Mouse (Mus musculus): ENCODE measurements around the gene Sdsl. TPM values are rescaled to one million over a fixed set of nuclear protein-coding genes. Genes with fewer than 3 reads are reported as not detected.

The Sdsl gene
- polyA plus RNA-seq, 1 experiment from 2014 or later = 8.2 TPM

DNA sequence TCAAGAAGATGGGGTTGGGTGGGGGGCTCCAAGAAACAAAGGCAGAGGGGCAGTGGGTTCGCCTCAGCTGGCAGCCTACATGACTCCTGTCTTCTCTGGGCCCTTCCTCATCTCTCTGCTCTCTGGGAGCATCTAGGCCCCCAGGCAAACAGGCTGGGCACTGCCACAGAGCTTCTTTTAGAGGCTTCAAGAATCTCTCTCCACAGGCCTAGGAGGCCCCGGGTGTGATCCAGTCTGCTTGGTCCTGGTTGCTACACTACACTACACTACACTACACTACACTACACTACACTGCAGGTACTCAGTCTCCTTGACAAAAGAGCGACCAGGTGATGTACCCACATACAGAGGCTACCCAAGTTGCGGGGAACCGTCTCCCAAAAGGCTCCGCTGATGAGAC is 42.9 kb downstream of the Sdsl start:
- H3K36me3 ChIP-seq (ENCODE audit: control insufficient read depth, insufficient read depth) = no peaks in the 10 kb centered on the region
- no peak overlapping the region for H3K27ac ChIP-seq (ENCODE audit: low read length)
- 4% methylated on average over 6 of the region's 6 CpGs for WGBS (ENCODE audit: insufficient replicate concordance)
- no peak for ATAC-seq (ENCODE audit: low read depth)
- no peak overlapping the region for H3K4me2 ChIP-seq (ENCODE audit: low read depth, low read length)
- H3K4me1 ChIP-seq (ENCODE audit: control insufficient read depth, low read depth, low read length) = no peaks in the 10 kb centered on the region
- H3K4me3 ChIP-seq (ENCODE audit: low read depth, low read length) = no peak overlapping the region
- no peaks in the 10 kb centered on the region for H3K9me3 ChIP-seq (replicated peaks; ENCODE audit: control insufficient read depth, low read length)
- H3K27me3 ChIP-seq (ENCODE audit: control insufficient read depth, insufficient read depth, low read depth, low read length) = peaks cover 96% of the 10 kb centered on the region
- no peak overlapping the region for H3K9ac ChIP-seq (ENCODE audit: low read depth, low read length)

GRCm38 (mm10) chr5:120428990-120429389 is 43.6 kb downstream of the Sdsl start:
- ATAC-seq (ENCODE audit: low read depth) = no peak
- Histone ChIP-seq H3K27ac (ENCODE audit: low read length) (no peak overlapping the region), H3K4me2 (ENCODE audit: low read depth, low read length) (no peak overlapping the region), H3K4me1 (ENCODE audit: control insufficient read depth, low read depth, low read length) (no peaks in the 10 kb centered on the region), H3K9me3 (replicated peaks; ENCODE audit: control insufficient read depth, low read length) (no peaks in the 10 kb centered on the region), H3K27me3 (ENCODE audit: control insufficient read depth, insufficient read depth, low read depth, low read length) (peaks cover 96% of the 10 kb centered on the region), H3K9ac (ENCODE audit: low read depth, low read length) (no peak overlapping the region), H3K36me3 (ENCODE audit: control insufficient read depth, insufficient read depth) (no peaks in the 10 kb centered on the region), H3K4me3 (ENCODE audit: low read depth, low read length) (no peak overlapping the region)
- WGBS (ENCODE audit: insufficient replicate concordance) = 4% methylated on average over 5 of the region's 6 CpGs

DNA sequence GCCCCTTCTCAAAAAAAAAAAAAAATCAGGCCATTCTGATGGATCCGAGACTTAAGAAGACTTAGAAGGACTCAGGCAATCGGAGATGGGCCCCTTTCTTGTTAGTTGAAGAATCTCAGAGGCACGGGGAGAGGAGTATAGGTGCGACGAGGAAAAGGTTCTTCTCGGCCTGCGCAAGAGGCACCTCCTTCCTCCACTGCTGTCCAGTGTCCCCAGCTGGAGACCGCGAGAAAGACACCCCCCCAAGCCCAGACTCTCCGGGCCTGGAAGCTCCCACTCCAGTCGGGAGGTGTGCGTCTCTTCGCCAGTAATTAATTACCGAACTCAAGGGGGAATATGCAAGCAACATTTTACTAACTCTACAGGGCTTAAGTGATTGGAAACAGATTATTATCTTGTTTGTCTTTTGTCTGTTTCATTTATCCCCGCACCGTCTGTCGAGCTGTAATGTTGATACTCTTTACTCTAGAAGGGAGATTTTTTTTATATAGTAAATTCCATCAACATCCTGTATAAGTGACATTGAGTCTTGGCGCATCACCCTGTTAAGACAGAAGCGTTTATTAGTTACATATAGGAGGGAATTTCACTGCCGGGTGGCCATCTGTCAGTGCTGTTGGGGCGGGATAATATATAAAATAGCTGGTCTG is 44.3 kb downstream of the Sdsl start:
- Histone ChIP-seq H3K4me1 (ENCODE audit: control insufficient read depth, low read depth, low read length) (no peaks in the 10 kb centered on the region), H3K4me2 (ENCODE audit: low read depth, low read length) (no peak overlapping the region), H3K4me3 (ENCODE audit: low read depth, low read length) (no peak overlapping the region), H3K9ac (ENCODE audit: low read depth, low read length) (no peak overlapping the region), H3K27ac (ENCODE audit: low read length) (no peak overlapping the region), H3K9me3 (replicated peaks; ENCODE audit: control insufficient read depth, low read length) (no peaks in the 10 kb centered on the region), H3K36me3 (ENCODE audit: control insufficient read depth, insufficient read depth) (no peaks in the 10 kb centered on the region), H3K27me3 (ENCODE audit: control insufficient read depth, insufficient read depth, low read depth, low read length) (peaks cover 95% of the 10 kb centered on the region)
- 3% methylated on average over 21 of the region's 21 CpGs for WGBS (ENCODE audit: insufficient replicate concordance)
- no peak for ATAC-seq (ENCODE audit: low read depth)

DNA sequence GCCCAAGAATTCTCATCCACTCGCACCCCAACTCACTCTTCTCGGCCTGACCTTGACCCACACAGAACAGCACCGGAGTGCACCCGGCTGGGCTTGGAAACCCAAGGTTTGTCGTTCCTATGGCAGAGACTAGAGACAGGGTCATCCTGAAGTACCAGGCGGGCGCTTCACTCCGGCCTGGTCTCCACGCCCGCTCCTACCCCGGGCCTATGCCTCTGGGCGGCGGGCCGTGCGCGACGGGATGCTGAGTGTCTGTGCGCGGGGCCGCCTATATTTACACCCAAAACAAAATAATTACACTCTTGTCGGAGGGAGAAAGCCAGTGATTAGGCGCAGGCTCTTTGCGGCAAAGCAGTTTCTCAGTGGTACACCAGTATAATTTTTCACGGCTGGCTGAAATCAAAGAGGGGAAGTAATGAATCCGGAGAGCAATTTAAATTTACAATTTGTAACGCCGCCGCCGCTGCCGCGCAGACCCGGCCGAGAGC is 45.1 kb downstream of the Sdsl start:
- no peak overlapping the region for H3K4me2 ChIP-seq (ENCODE audit: low read depth, low read length)
- H3K36me3 ChIP-seq (ENCODE audit: control insufficient read depth, insufficient read depth) = no peaks in the 10 kb centered on the region
- ATAC-seq (ENCODE audit: low read depth) = no peak
- H3K9me3 ChIP-seq (replicated peaks; ENCODE audit: control insufficient read depth, low read length) = no peaks in the 10 kb centered on the region
- H3K4me3 ChIP-seq (ENCODE audit: low read depth, low read length) = no peak overlapping the region
- H3K4me1 ChIP-seq (ENCODE audit: control insufficient read depth, low read depth, low read length) = no peaks in the 10 kb centered on the region
- peaks cover 95% of the 10 kb centered on the region for H3K27me3 ChIP-seq (ENCODE audit: control insufficient read depth, insufficient read depth, low read depth, low read length)
- H3K9ac ChIP-seq (ENCODE audit: low read depth, low read length) = no peak overlapping the region
- H3K27ac ChIP-seq (ENCODE audit: low read length) = no peak overlapping the region
- 2% methylated on average over 33 of the region's 33 CpGs for WGBS (ENCODE audit: insufficient replicate concordance)

DNA sequence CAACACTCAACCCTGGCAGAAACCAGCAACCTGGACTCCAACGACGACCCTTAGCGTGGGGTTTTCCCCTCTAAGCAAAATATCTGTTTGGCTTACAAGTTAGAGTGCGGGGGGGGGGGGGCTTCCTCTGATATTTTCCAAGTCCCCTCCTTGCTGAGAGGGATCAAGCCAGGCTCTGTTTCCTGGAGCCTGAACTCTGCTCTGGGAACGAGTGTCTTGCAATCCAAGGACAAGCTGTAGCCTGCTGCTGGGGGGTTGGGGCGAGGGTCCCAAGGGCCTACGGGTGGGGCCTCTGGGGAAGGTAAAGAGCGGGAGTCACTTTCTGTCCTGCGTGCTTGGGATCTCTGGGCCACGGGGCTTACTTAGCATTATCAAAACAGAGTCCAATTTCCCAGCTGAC is 46.0 kb downstream of the Sdsl start:
- WGBS (ENCODE audit: insufficient replicate concordance) = 1% methylated on average over 10 of the region's 10 CpGs
- peaks cover 88% of the 10 kb centered on the region for H3K27me3 ChIP-seq (ENCODE audit: control insufficient read depth, insufficient read depth, low read depth, low read length)
- H3K27ac ChIP-seq (ENCODE audit: low read length) = no peak overlapping the region
- H3K9ac ChIP-seq (ENCODE audit: low read depth, low read length) = no peak overlapping the region
- H3K4me3 ChIP-seq (ENCODE audit: low read depth, low read length) = no peak overlapping the region
- no peaks in the 10 kb centered on the region for H3K9me3 ChIP-seq (replicated peaks; ENCODE audit: control insufficient read depth, low read length)
- H3K4me2 ChIP-seq (ENCODE audit: low read depth, low read length) = no peak overlapping the region
- no peaks in the 10 kb centered on the region for H3K4me1 ChIP-seq (ENCODE audit: control insufficient read depth, low read depth, low read length)
- no peaks in the 10 kb centered on the region for H3K36me3 ChIP-seq (ENCODE audit: control insufficient read depth, insufficient read depth)
- ATAC-seq (ENCODE audit: low read depth) = no peak

GRCm38 (mm10) chr5:120425711-120426110 is 46.9 kb downstream of the Sdsl start:
- ATAC-seq (ENCODE audit: low read depth) = no peak
- H3K4me3 ChIP-seq (ENCODE audit: low read depth, low read length) = no peak overlapping the region
- no peak overlapping the region for H3K27ac ChIP-seq (ENCODE audit: low read length)
- no peaks in the 10 kb centered on the region for H3K36me3 ChIP-seq (ENCODE audit: control insufficient read depth, insufficient read depth)
- WGBS (ENCODE audit: insufficient replicate concordance) = 0% methylated on average over 14 of the region's 20 CpGs
- H3K9me3 ChIP-seq (replicated peaks; ENCODE audit: control insufficient read depth, low read length) = no peaks in the 10 kb centered on the region
- no peak overlapping the region for H3K9ac ChIP-seq (ENCODE audit: low read depth, low read length)
- H3K4me1 ChIP-seq (ENCODE audit: control insufficient read depth, low read depth, low read length) = no peaks in the 10 kb centered on the region
- H3K27me3 ChIP-seq (ENCODE audit: control insufficient read depth, insufficient read depth, low read depth, low read length) = peaks cover 83% of the 10 kb centered on the region
- no peak overlapping the region for H3K4me2 ChIP-seq (ENCODE audit: low read depth, low read length)

DNA sequence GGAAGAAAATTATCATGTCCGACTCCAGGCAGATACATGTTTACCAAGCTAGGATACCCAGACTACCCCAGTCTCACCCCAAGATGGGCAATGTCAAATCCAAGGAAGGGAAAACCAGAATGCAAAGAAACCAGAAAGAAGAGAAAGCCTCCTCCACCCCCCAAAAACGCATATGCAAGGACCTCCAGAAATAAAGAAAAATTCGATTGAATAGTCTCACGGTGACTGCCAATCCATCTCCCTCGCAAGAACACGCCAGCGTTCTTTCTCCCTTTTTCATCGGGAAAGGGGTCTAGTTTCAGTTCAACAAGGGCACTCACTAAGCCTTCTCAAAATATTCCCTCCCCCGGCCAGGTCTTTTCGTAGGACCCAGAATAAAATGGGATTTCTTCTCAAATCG is 48.0 kb downstream of the Sdsl start:
- no peak overlapping the region for H3K4me3 ChIP-seq (ENCODE audit: low read depth, low read length)
- H3K27me3 ChIP-seq (ENCODE audit: control insufficient read depth, insufficient read depth, low read depth, low read length) = peaks cover 74% of the 10 kb centered on the region
- H3K9ac ChIP-seq (ENCODE audit: low read depth, low read length) = no peak overlapping the region
- no peaks in the 10 kb centered on the region for H3K4me1 ChIP-seq (ENCODE audit: control insufficient read depth, low read depth, low read length)
- H3K36me3 ChIP-seq (ENCODE audit: control insufficient read depth, insufficient read depth) = no peaks in the 10 kb centered on the region
- 3% methylated on average over 11 of the region's 11 CpGs for WGBS (ENCODE audit: insufficient replicate concordance)
- H3K9me3 ChIP-seq (replicated peaks; ENCODE audit: control insufficient read depth, low read length) = no peaks in the 10 kb centered on the region
- H3K27ac ChIP-seq (ENCODE audit: low read length) = no peak overlapping the region
- ATAC-seq (ENCODE audit: low read depth) = no peak
- H3K4me2 ChIP-seq (ENCODE audit: low read depth, low read length) = no peak overlapping the region

DNA sequence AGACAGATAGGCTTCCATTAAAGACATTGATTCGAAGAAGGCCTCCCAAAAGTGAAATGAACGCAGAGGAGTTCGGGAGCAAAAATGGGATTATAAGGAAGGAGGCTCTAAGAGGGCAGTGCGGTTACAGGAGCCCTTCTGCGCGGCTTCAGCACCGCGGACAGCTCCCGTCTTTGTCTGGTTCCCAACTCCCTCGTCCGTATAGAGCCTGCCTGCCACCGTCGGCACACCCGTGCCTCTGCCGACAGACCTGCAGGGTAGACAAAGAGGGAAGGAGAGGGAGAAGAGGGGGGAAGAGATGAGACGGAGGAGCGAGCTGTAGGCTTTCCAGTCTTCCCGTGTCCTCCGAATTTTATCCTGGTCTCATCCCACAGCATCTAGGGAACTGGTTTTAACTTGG is 48.6 kb downstream of the Sdsl start:
- ATAC-seq (ENCODE audit: low read depth) = no peak

GRCm38 (mm10) chr5:120420106-120420505 is 52.5 kb downstream of the Sdsl start:
- no peak for ATAC-seq (ENCODE audit: low read depth)
- H3K36me3 ChIP-seq (ENCODE audit: control insufficient read depth, insufficient read depth) = no peaks in the 10 kb centered on the region
- peaks cover 35% of the 10 kb centered on the region for H3K27me3 ChIP-seq (ENCODE audit: control insufficient read depth, insufficient read depth, low read depth, low read length)
- H3K27ac ChIP-seq (ENCODE audit: low read length) = no peak overlapping the region
- H3K9ac ChIP-seq (ENCODE audit: low read depth, low read length) = no peak overlapping the region
- no peaks in the 10 kb centered on the region for H3K4me1 ChIP-seq (ENCODE audit: control insufficient read depth, low read depth, low read length)
- WGBS (ENCODE audit: insufficient replicate concordance) = 73% methylated on average over 8 of the region's 8 CpGs
- no peak overlapping the region for H3K4me2 ChIP-seq (ENCODE audit: low read depth, low read length)
- no peaks in the 10 kb centered on the region for H3K9me3 ChIP-seq (replicated peaks; ENCODE audit: control insufficient read depth, low read length)
- H3K4me3 ChIP-seq (ENCODE audit: low read depth, low read length) = no peak overlapping the region

More for the DNA sequence above, 48.6 kb downstream of the Sdsl start:
- Histone ChIP-seq H3K4me3 (ENCODE audit: low read depth, low read length) (no peak overlapping the region), H3K27me3 (ENCODE audit: control insufficient read depth, insufficient read depth, low read depth, low read length) (peaks cover 68% of the 10 kb centered on the region), H3K4me1 (ENCODE audit: control insufficient read depth, low read depth, low read length) (no peaks in the 10 kb centered on the region), H3K36me3 (ENCODE audit: control insufficient read depth, insufficient read depth) (no peaks in the 10 kb centered on the region), H3K9me3 (replicated peaks; ENCODE audit: control insufficient read depth, low read length) (no peaks in the 10 kb centered on the region), H3K27ac (ENCODE audit: low read length) (no peak overlapping the region), H3K4me2 (ENCODE audit: low read depth, low read length) (no peak overlapping the region), H3K9ac (ENCODE audit: low read depth, low read length) (no peak overlapping the region)
- WGBS (ENCODE audit: insufficient replicate concordance) = under 1% methylated on average over 19 of the region's 19 CpGs
